Mouse (Mus musculus) heart, postnatal 0 days (tissue): ENCODE measurements around the gene Kit. TPM values are rescaled to one million over a fixed set of nuclear protein-coding genes. Genes with fewer than 3 reads are reported as not detected.
A peak's percentile ranks its signal among the peaks of the same experiment; 100 is the strongest.

ENCODE experiments used
- ATAC-seq: fragments of 200-750 bp; cut with Nextera tagmentation; 2 replicates; pipeline ENCODE4 v1.8.0; 2017; ENCODE audit warnings: low read depth, moderate number of reproducible peaks, moderate library complexity; ENCODE audit not compliant: insufficient read depth
- DNase-seq: peaks from one replicate; pipeline ENCODE4 v3.0.0-alpha.2; 2016; ENCODE audit warnings: low spot score
- H3K27ac ChIP-seq: fragments of 300-500 bp; sonication (generic); 2 replicates; pipeline ENCODE4 v1.5.1; 2014; ENCODE audit warnings: low read depth, mild to moderate bottlenecking
- H3K27me3 ChIP-seq: fragments of 300-500 bp; sonication (generic); 2 replicates; pipeline ENCODE4 v1.6.1; 2014; ENCODE audit warnings: low read length, mixed read lengths; ENCODE audit not compliant: control insufficient read depth, insufficient read depth
- H3K36me3 ChIP-seq: fragments of 300-500 bp; sonication (generic); replicated peaks from 2 replicates; pipeline ENCODE4 v1.6.1; 2014; ENCODE audit warnings: low read length, mixed read lengths; ENCODE audit not compliant: control insufficient read depth, insufficient read depth
- H3K4me1 ChIP-seq: fragments of 300-500 bp; sonication (generic); 2 replicates; pipeline ENCODE4 v1.6.1; 2014; ENCODE audit warnings: antibody characterized with exemption; ENCODE audit not compliant: control insufficient read depth, insufficient read depth
- H3K4me2 ChIP-seq: fragments of 300-500 bp; sonication (generic); 2 replicates; pipeline ENCODE4 v1.6.1; 2014; ENCODE audit warnings: low read depth, mild to moderate bottlenecking, low read length, moderate library complexity
- H3K4me3 ChIP-seq: fragments of 300-500 bp; sonication (generic); 2 replicates; pipeline ENCODE4 v1.5.1; 2014; ENCODE audit warnings: low read depth, low read length
- H3K9ac ChIP-seq: fragments of 300-500 bp; sonication (generic); replicated peaks from 2 replicates; pipeline ENCODE4 v1.6.1; 2014; ENCODE audit warnings: low read depth, low read length, mixed read lengths
- H3K9me3 ChIP-seq: fragments of 300-500 bp; sonication (generic); replicated peaks from 2 replicates; pipeline ENCODE4 v1.6.1; 2016; ENCODE audit warnings: low read length; ENCODE audit not compliant: control insufficient read depth
- CTCF ChIP-seq: IDR thresholded peaks from 2 replicates; pipeline ENCODE4 v1.5.1; 2016; ENCODE audit warnings: antibody characterized with exemption, control low read depth, low read depth
- EP300 ChIP-seq: IDR thresholded peaks from 2 replicates; pipeline ENCODE4 v1.6.1; 2016; ENCODE audit warnings: antibody characterized with exemption, low read depth
- whole genome bisulfite sequencing: fragments of 180-500 bp; shearing (Covaris S2); extraction: QIAGEN DNeasy Blood & Tissue Kit; methylation state at CpG from one replicate; pipeline ENCODE4 v1.1.7; 2014; 5-methylcytosine and 5-hydroxymethylcytosine counted together
- polyA plus RNA-seq: library from polyadenylated mRNA; unstranded; fragments of >200 nt; fragmentation: Nextera tagmentation; extraction: Ambion mirVana; gene quantifications from 2 replicates; pipeline ENCODE4 v1.2.1, GENCODE M21; 2015
- total RNA-seq: library from RNA; depleted of rRNA; stranded (reverse); fragments of >200 nt; gene quantifications from 2 replicates; pipeline ENCODE4 v1.2.3, GENCODE M21; 2014; ENCODE audit warnings: low replicate concordance

Kit gene
- total and polyA plus RNA-seq, 2 experiments from 2014 or later = 4.9 to 14.9 TPM

- Histone ChIP-seq H3K27ac (no peak overlapping the region), H3K36me3 (no peaks in the 10 kb centered on the region), H3K9me3 (no peaks in the 10 kb centered on the region), H3K4me2 (no peak overlapping the region), H3K27me3 (no peaks in the 10 kb centered on the region), H3K4me1 (no peaks in the 10 kb centered on the region), H3K4me3 (no peak overlapping the region), H3K9ac (no peak overlapping the region)
- no peak for TF ChIP-seq EP300
- no peak for TF ChIP-seq CTCF
- no peak for DNase-seq
- ATAC-seq = no peak
- WGBS = 75% methylated on average over 6 of the region's 6 CpGs
Observed at GRCm38 (mm10) chr5:75590961-75591360, 16.2 kb downstream of the Kit start.

GRCm38 (mm10) chr5:75591567-75591966, 16.9 kb downstream of the Kit start:
- Histone ChIP-seq H3K4me2 (no peak overlapping the region), H3K4me3 (no peak overlapping the region), H3K9me3 (no peaks in the 10 kb centered on the region), H3K27ac (no peak overlapping the region), H3K27me3 (no peaks in the 10 kb centered on the region), H3K4me1 (0 out of 2 replicates have a peak, but pooled peaks cover 4% of the 10 kb centered on the region), H3K9ac (no peak overlapping the region), H3K36me3 (no peaks in the 10 kb centered on the region)
- no peak for ATAC-seq
- 87% methylated on average over 11 of the region's 11 CpGs for WGBS
- no peak for DNase-seq
- TF ChIP-seq CTCF (no peak), EP300 (no peak)

GRCm38 (mm10) chr5:75595319-75595718, 20.6 kb downstream of the Kit start:
- no peak for TF ChIP-seq EP300
- no peak for TF ChIP-seq CTCF
- H3K27me3 ChIP-seq = no peaks in the 10 kb centered on the region
- H3K4me3 ChIP-seq = no peak overlapping the region
- no peak for DNase-seq
- H3K4me2 ChIP-seq = no peak overlapping the region
- no peak for ATAC-seq
- H3K9me3 ChIP-seq = no peaks in the 10 kb centered on the region
- H3K9ac ChIP-seq = no peak overlapping the region
- H3K4me1 ChIP-seq = peaks cover 11% of the 10 kb centered on the region
- H3K36me3 ChIP-seq = no peaks in the 10 kb centered on the region
- 89% methylated on average over 10 of the region's 10 CpGs for WGBS
- no peak overlapping the region for H3K27ac ChIP-seq

GRCm38 (mm10) chr5:75596211-75596610, 21.5 kb downstream of the Kit start:
- DNase-seq (peak; percentile 27), ATAC-seq (peak; percentile 70)
- 18% methylated on average over 14 of the region's 14 CpGs for WGBS
- H3K4me3 ChIP-seq = no peak overlapping the region
- H3K9ac ChIP-seq = no peak overlapping the region
- H3K4me2 ChIP-seq = no peak overlapping the region
- H3K9me3 ChIP-seq = no peaks in the 10 kb centered on the region
- TF ChIP-seq EP300 (no peak), CTCF (no peak)
- peaks cover 11% of the 10 kb centered on the region for H3K4me1 ChIP-seq
- H3K27ac ChIP-seq = peak overlapping the region; percentile 12; the same call in 1 of the 2 replicates
- no peaks in the 10 kb centered on the region for H3K27me3 ChIP-seq
- no peaks in the 10 kb centered on the region for H3K36me3 ChIP-seq

GRCm38 (mm10) chr5:75597316-75597715, 22.6 kb downstream of the Kit start:
- Histone ChIP-seq H3K27ac (no peak overlapping the region), H3K4me2 (no peak overlapping the region), H3K4me3 (no peak overlapping the region), H3K4me1 (peaks cover 11% of the 10 kb centered on the region), H3K27me3 (no peaks in the 10 kb centered on the region), H3K9ac (no peak overlapping the region), H3K9me3 (no peaks in the 10 kb centered on the region), H3K36me3 (no peaks in the 10 kb centered on the region)
- no peak for DNase-seq
- ATAC-seq = no peak
- 53% methylated on average over 2 of the region's 2 CpGs for WGBS
- no peak for TF ChIP-seq EP300
- no peak for TF ChIP-seq CTCF

GRCm38 (mm10) chr5:75598491-75598890, 23.8 kb downstream of the Kit start:
- no peak overlapping the region for H3K9ac ChIP-seq
- H3K9me3 ChIP-seq = no peaks in the 10 kb centered on the region
- no peaks in the 10 kb centered on the region for H3K36me3 ChIP-seq
- TF ChIP-seq EP300 = no peak
- TF ChIP-seq CTCF = no peak
- peaks cover 11% of the 10 kb centered on the region for H3K4me1 ChIP-seq
- H3K4me3 ChIP-seq = no peak overlapping the region
- WGBS = 94% methylated on average over 13 of the region's 13 CpGs
- DNase-seq (no peak), ATAC-seq (no peak)
- H3K27me3 ChIP-seq = no peaks in the 10 kb centered on the region
- no peak overlapping the region for H3K4me2 ChIP-seq
- H3K27ac ChIP-seq = no peak overlapping the region
